Comparison of ENCODE assay signal across 17 mouse cellular contexts in the genomic region with DNA sequence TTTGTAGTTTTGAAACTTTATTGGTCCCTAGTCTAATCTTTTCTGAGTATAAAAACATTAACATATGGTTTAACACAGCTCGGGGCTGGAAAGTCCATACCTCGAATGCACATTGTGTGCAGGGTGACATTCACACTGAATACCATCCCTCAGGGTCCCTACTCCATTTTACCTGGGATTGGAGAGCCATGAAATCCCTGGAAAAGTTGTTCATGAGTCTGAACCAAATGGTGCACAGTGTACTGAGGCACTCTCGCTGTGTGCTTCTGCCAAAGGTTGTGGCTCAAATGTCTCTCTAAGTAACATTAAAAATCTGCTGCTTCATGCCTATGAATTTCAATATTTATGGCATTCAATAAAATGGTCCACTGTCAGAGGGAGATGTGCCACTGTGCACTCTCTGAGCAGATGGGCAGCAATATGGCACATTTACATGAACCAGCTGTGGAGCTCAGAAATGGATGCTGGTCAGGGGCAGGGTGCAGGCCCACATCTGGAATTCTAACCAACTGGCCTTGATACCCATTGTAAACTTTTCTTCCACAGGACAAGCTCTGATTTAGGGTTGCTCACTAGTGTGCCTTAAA.
"Had no signal": no experiment of that assay in that cellular context is flagged by ENCODE, and none has a peak within 500 bp of the region (broad histone marks: within the 10 kb centered on the region; RNA-seq: fewer than 3 reads in every experiment).

No protein-coding gene starts in this region.

- H3K36me3 ChIP-seq: liver, embryonic 15.5 days; lung, embryonic 15.5 days; midbrain, embryonic 13.5 days; midbrain, embryonic 15.5 days; stomach, embryonic 15.5 days had no signal

- H3K4me2 ChIP-seq: liver, embryonic 15.5 days; lung, embryonic 15.5 days; midbrain, embryonic 11.5 days; midbrain, embryonic 13.5 days; midbrain, embryonic 15.5 days; stomach, embryonic 15.5 days had no signal

- DNase-seq: liver, postnatal 0 days; lung, adult 2 months; lung, postnatal 14 days; right cerebral cortex, postnatal 14 days; thymus, adult 18-20 months; thymus, postnatal 14 days; thymus, postnatal 36 days had no signal

- H3K4me1 ChIP-seq: liver, embryonic 15.5 days; lung, embryonic 15.5 days; megakaryocyte, embryonic 14.5 days; midbrain, embryonic 13.5 days; midbrain, embryonic 15.5 days; stomach, embryonic 15.5 days had no signal

- ATAC-seq: liver, postnatal 0 days; lung, postnatal 0 days; midbrain, embryonic 13.5 days; midbrain, embryonic 15.5 days had no signal

- H3K9me3 ChIP-seq: liver, embryonic 15.5 days; lung, embryonic 15.5 days; megakaryocyte, embryonic 14.5 days; midbrain, embryonic 13.5 days; midbrain, embryonic 15.5 days; stomach, embryonic 15.5 days had no signal

- H3K27ac ChIP-seq: liver, embryonic 15.5 days; lung, embryonic 15.5 days; macrophage; midbrain, embryonic 13.5 days; midbrain, embryonic 15.5 days; stomach, embryonic 15.5 days; stomach, postnatal 0 days had no signal

- H3K27me3 ChIP-seq: liver, embryonic 15.5 days; lung, embryonic 15.5 days; midbrain, embryonic 15.5 days; stomach, embryonic 15.5 days had no signal

- H3K4me3 ChIP-seq: liver, embryonic 15.5 days; lung, embryonic 15.5 days; megakaryocyte, embryonic 14.5 days; midbrain, embryonic 13.5 days; midbrain, embryonic 15.5 days; stomach, embryonic 15.5 days had no signal

- H3K9ac ChIP-seq: liver, embryonic 15.5 days; liver, postnatal 0 days; lung, embryonic 15.5 days; midbrain, embryonic 13.5 days; midbrain, embryonic 15.5 days; stomach, embryonic 15.5 days had no signal
